Mouse (Mus musculus): ENCODE data around the gene Gm49378.

Gene Gm49378

DNA sequence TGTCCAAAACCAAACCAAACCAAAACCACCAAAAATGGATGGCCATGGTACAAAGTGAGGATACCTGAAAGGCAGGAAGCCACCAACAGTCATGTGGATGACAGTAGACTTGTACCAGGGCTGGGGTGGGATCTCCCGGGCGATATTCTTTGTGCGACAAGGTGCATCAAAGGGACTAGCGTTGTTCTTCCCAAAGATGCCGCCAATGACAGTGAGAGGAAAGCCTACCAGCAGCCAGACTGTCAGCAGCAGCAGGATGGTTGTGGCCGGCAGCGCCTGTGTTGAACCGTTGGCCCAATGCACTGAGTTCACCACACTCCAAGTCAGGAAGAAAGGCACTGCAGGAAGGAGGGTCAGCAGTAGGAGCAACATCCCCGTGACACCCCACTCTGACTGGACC is at the start of gene Gm49378:
Gene Gm49378, minus strand, starts transcription at position 101 of the 400 bp plus-strand sequence.
- DNase-seq (ENCODE audit: low spot score in 2 of 2) = no peak

- no peak for DNase-seq (ENCODE audit: low spot score in 2 of 2)
These were observed 44.4 kb upstream of the Gm49378 start for GRCm38 (mm10) chr14:55682118-55682493.

DNA sequence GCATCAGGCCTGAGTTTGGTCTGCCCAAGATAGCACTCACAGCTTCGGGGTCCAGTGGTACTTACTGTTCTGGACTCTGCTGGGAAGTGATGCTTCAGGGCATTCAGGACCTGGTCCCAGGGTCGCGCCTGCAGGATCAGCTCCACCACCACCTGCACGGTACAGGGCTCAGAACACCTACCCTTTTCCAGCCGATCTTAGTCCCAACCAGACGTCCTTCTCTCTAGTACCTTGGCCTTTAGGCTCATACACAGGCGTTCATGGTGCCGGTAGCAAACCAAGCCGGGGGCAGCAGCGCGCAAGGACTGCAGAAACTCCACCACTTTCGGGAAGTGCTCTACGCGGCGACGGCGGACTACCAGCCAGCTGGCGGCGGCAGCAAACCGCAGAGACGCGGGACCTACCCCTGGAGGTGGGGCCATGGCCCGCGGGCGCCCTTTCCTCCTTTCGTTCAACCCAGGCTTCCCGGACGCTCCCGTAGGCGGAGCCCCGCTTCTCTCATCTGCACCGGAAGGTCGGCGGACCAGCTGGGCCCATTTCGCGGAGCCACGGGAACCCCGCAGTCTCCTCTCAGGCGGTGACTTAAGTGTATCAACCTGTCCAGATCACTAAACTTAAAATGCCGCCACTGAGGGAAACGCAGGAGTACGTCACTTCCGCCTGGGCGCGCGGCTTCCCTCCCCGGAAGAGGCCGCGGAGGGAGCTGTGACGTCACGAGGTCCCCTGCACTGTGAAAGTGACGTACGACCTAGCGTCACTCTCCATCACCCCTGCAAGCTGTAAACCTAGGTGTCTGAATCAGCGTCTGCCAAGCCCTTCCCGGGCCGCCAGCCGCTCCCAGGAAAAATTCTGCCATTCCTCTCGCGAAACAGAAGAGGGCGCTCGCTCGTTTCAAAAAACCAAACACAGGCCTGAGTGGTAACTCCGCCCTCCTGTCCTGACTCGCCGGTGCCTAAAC is 43.7 kb upstream of the Gm49378 start, which contains the start of gene Tinf2:
Gene Tinf2, minus strand, starts transcription at position 661 of the 958 bp plus-strand sequence.
- peak; percentile 96 for DNase-seq (ENCODE audit: low spot score in 2 of 2)

- DNase-seq (ENCODE audit: low spot score in 2 of 2) = no peak
These were observed 39.9 kb upstream of the Gm49378 start for GRCm38 (mm10) chr14:55677615-55678014.

DNA sequence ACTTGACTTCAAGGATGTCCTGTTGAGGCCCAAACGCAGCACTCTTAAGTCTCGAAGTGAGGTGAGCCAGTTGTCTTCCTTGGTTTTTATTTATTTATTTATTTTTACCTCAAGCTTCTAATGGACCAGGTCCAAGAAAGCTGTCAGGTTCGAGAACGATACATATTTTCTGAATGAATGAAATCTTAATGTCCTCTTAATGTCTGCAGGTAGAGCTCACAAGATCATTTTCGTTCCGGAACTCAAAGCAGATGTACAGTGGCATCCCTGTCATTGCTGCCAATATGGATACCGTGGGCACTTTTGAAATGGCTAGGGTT is 35.0 kb upstream of the Gm49378 start:
- DNase-seq (ENCODE audit: low spot score in 2 of 2) = no peak

GRCm38 (mm10) chr14:55671833-55672740 is 34.4 kb upstream of the Gm49378 start, which contains the start of the genes Gmpr2 and Nedd8:
Gene Gmpr2, plus strand, starts transcription at chr14:55671941.
Gene Nedd8, minus strand, starts transcription at chr14:55672124.
- peak; percentile 87 to 93 for DNase-seq (ENCODE audit: low spot score in 2 of 2)

DNA sequence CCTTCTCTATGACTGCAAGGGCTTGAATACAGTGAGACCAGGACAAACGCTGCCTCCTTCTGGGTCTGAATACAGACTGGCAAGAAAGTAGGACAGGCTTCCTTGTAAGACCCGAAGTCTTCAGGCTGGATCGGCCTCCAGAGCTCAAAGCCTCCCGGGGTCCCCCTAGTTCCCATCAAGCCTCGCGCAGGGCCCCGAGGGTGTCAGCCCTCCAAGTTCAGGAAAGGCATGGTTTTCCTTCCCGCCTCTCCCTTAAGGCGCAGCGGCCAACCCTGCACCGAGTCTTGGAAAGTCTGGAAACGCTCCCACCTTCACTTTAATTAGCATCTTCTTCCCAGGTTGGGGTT is 33.8 kb upstream of the Gm49378 start:
- no peak for DNase-seq (ENCODE audit: low spot score in 2 of 2)

DNA sequence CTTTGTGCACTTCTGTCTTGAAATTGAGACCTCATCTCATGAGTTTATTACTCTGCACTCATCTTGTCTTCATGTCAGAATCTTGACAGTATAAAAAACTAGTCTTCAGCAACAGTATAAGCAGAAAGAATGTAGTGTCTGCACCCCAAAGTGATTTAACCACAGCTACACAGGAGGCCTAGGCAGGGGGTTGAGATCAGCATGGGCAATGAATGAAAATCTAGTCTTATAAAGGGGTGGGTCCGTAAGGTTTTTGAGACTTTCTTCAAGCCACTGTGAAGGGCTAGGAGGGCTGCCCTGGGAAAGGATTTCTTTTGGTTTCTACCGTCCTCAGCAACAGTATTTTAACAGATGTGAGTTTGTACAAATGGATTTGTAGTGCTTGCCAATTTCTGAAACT is 22.9 kb upstream of the Gm49378 start:
- DNase-seq (ENCODE audit: low spot score in 2 of 2) = no peak

DNA sequence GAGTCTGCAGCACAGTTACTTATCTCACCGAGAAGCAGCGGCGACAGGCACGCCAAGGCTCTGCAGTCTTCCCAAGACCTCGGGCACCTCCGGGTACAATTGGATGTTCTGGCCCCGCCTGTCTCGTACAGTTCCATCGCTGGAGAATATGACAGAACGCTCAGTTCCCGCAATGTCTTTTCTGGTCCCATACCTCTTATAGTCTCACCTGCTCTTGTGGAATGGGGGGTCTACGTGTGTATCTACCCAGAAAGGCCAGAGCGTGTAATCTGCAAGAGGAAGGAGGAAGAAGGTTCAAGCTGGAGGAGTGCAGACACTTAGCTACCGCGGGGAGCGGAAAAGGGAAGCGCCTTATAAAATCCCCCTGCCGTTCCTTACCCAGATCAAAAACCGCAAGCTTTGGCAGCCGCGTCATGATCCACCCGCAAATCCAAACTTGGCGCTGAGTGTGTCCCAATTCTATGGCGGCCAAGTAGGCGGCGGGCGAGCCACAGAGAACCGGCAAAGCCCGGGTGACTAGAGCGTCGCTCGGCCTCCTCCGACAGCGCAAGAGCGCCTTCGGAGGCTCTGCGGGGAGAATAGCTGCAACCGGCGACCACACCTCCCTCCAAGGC is 22.4 kb upstream of the Gm49378 start, which contains the start of gene Mdp1:
Gene Mdp1, minus strand, starts transcription at position 549 of the 614 bp plus-strand sequence.
- peak; percentile 64 to 76 for DNase-seq (ENCODE audit: low spot score in 2 of 2)

DNA sequence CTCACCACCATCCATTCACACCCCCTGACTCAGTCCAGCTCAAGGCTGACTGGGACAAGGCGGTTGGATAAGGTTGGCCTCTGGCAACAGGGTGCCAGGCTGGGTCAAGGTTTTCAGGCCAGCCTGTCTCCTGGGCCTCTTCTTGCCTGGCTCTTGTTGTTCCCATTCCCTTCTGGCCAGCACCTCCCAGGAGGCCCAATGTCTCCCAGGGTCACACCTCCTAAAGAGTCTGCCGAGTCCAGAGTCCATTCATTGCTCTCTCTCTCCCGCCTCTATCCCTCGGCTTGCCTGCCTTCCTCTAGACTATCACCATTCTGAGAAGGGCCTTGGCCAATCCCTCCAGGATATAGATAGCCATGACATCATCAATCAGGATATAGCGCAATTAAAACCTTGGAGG is 20.3 kb upstream of the Gm49378 start:
- DNase-seq (ENCODE audit: low spot score in 2 of 2) = no peak

- no peak for DNase-seq (ENCODE audit: low spot score in 2 of 2)
These were observed 19.2 kb upstream of the Gm49378 start for GRCm38 (mm10) chr14:55656935-55657334.

DNA sequence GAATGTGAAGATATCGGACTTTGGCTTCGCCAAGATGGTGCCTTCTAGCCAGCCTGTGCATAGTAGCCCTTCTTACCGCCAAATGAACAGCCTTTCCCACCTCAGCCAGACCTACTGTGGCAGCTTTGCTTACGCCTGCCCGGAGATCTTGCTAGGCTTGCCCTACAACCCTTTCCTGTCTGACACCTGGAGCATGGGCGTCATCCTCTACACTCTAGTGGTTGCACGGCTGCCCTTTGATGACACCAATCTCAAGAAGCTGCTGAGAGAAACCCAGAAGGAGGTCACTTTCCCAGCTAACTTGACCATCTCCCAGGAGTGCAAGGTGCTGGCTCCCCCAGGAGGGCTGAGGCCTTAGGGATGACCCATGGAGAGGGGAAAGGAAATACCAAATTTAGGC is 13.8 kb upstream of the Gm49378 start:
- DNase-seq (ENCODE audit: low spot score in 2 of 2) = no peak

GRCm38 (mm10) chr14:55649884-55650283 is 12.2 kb upstream of the Gm49378 start, which contains the start of gene Tssk4:
Gene Tssk4, plus strand, starts transcription at chr14:55650184.
- DNase-seq (ENCODE audit: low spot score in 2 of 2) = no peak

DNA sequence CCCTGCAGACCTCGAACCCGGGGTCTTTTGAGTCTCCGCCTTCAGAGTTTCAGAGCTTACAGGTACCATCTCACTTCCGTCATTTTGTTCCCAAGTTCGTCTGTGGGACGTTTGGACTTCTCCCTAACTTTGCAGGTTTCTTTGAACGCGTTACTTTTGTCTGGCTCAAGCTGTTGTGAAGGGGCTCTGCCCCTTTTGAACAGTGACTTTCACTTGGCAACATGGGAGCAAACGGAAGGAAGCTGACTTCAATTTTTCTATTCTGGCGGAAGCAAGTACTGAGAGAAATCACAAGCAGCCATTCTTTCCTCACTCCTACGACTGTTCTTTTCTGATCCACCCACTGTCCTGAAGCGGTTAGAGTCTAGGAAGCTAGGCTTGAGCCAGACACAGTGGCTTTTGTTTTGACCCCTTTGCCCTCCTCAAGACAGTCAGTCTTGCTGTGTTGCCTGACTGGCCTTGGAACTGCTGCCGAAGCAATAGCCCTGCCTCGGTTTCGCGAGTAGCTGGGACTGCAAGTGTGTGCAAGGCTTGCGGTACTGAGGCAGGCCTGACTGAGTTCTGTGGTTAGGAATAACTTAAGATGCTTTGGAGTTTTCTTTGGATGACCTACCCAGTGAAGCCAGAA is 6.7 kb upstream of the Gm49378 start:
- no peak for DNase-seq (ENCODE audit: low spot score in 2 of 2)

DNA sequence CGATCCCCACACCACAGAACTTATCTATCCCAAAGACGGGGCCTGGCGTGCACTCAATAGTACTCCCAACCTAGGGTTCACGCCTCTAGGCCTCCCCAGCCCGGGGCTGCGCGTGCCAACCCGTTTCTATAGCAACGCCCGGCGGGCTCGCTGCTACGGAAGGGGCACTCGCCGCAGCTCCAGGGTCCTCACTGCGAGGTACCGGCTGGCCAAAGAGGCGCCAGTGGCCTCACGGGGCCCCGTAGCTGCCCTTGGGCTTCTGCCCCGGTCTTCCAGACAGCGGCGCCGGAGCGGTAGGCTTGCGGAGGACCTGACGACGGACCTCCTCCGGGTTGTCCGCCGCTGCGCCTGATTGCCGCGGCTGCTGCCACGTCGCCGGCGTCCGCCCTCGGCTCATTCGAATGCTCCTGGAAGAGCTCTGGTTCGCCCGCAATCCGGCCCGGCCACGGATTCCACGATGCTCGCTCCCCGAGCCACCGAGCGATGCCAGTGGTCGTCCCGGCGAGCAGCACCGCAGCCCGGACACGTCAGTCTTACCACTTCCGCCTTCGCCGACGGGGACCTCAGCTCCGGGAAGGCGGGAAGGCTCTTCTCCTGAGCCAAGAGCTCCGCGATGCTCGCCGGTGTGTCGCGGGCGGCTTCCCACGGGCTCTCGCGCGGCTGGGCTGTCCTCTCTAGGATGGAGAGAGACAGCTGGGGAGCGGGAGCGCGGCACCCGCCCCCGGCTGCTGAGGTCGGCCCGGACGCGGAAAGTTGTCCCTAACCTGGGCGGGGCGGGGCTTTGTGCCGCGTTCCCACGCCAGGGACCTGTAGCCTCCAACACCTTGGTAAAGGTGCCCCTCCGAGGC is 5.6 kb upstream of the Gm49378 start, which contains the start of gene Tm9sf1:
Gene Tm9sf1, minus strand, starts transcription at position 747 of the 848 bp plus-strand sequence.
- DNase-seq (ENCODE audit: low spot score in 2 of 2) = peak; percentile 80 to 82

DNA sequence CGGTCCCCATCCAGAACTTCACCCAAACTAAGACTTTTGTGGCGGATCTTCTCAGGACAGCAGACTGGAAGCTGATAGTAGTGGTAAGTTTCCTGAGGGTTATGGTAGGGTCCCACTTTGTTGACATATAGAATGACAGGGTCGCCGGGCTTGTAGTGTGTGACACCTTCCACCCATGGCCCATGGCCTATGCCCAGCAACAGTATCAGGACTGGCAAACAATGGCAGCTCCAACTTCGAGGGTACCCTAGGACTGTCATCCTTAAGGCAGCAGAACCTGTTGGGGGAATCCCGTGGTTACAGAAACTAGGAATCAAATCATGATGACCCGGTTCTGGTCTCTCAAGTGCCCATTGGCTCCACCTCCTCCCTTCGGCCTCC is 5.0 kb upstream of the Gm49378 start:
- DNase-seq (ENCODE audit: low spot score in 2 of 2) = no peak

DNA sequence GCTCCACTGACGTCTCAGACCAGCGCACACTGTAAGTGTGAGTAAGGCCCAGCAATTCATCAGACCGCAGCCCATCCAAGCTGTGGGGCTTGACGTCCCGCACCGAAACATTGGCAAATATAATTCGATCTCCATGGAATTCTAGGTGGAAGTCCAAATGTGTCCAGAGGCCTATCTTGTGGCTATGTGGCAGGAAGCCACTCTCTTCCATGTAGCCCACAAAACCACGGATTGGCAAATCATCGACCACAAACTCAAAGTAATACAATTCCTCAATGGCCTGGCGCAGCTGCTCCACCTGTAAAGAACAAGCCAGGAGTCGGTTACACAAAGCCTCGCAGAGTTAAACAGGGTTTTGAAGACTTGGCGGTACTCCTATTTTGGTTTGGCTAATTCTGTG is 3.6 kb upstream of the Gm49378 start:
- DNase-seq (ENCODE audit: low spot score in 2 of 2) = no peak

DNA sequence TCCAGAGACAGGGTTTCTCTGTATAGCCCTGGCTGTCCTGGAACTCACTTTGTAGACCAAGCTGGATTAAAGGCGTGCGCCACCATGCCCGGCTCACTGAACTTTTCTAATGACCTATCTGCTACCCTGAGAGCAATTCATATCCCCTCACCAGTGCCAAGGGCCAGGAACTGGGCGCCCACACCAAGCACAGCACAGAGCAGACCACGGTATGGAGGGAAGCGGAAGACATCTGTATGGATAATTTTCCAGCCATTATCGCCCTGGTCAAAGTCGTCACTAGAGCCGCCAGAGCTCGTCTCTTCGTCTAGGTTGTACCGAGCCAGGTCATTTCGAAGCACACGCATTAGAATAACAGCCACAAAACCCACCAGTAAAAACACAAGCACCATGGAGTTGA is 3.1 kb upstream of the Gm49378 start:
- DNase-seq (ENCODE audit: low spot score in 2 of 2) = no peak

DNA sequence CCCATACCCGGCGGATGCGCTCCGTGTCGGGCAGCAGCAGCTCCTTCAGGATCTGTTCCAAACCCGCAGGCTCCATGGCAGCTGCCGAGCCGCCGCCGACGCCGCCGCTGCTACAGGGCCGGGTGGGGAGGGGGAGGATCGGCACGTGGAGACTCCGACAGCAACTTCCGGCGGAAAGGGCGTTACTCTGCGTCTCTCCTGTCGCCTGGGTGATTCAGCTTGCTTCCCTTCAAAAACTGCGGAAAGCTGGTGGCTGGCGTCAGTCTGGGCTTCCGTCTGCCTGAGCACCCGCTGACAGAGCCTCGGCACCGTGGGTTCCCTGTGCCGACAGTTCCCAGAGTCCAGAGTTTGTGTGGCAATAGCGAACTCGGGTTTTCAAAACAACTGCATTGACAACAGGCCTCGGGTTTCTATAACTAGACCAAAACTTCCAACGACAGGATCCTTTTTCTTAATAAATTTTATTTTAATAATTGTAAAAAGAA is 2.1 kb downstream of the Gm49378 start, which contains the start of gene Ipo4:
Gene Ipo4, minus strand, starts transcription at position 435 of the 485 bp plus-strand sequence.
- peak; percentile 67 to 78 for DNase-seq (ENCODE audit: low spot score in 2 of 2)

GRCm38 (mm10) chr14:55634874-55635522 is 2.7 kb downstream of the Gm49378 start:
- DNase-seq (ENCODE audit: low spot score in 2 of 2) = no peak

Measured in natural killer cell, adult 2 months (primary cell).